Mouse (Mus musculus): ENCODE results near the gene Nfkbil1.

Nfkbil1 gene

DNA sequence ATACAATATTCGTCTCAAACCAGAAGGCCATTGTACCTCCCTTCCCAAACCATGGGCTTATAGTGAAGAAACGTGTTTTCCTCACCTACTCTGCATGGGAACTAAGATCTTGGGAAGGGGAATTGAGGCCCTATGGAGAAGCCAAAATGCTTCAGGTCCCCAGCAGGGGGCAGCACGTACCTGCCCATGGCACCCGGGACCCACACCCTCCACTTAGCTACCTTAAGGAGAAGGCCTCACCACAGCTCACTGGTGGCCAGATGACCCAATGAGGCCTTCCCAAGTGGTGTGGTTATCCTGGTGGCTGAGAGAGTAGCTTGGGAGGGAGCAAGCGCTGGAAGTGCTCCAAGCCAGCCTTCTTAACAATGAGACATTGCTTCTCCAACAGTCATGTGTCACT is 57.1 kb downstream of the Nfkbil1 start:
- peak; percentile 54 to 70 for DNase-seq (ENCODE audit: low spot score in 2 of 2)

- no peak for DNase-seq (ENCODE audit: low spot score in 2 of 2)
These were observed 59.6 kb downstream of the Nfkbil1 start, which contains the start of gene Aif1 for GRCm38 (mm10) chr17:35175968-35176367. Gene Aif1 (minus strand): TSS chr17:35176068.

- no peak for DNase-seq (ENCODE audit: low spot score in 2 of 2)
These were observed 60.2 kb downstream of the Nfkbil1 start for GRCm38 (mm10) chr17:35175382-35175781.

- no peak for DNase-seq (ENCODE audit: low spot score in 2 of 2)
These were observed 61.2 kb downstream of the Nfkbil1 start for GRCm38 (mm10) chr17:35174201-35174977.

DNA sequence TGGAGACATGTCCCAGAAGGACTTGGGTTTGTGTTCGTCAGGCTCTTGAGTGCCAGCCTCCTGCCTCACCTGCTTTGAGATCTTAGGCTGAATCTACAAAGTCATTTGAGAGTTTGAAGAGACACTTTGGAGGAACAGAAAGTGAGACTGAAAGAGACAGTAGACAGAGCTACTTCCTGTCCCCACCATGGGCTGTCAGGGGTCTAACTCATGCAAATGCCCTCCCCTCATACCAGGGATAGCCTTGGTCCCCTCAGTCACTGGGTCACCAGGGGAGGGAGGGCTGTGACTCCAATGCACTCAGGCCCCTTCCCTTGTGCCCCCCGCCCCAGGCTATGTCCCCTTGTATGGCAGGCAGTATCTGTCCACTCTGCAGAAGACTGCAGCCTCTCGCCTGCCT is 62.3 kb downstream of the Nfkbil1 start:
- DNase-seq (ENCODE audit: low spot score in 2 of 2), result no peak

DNA sequence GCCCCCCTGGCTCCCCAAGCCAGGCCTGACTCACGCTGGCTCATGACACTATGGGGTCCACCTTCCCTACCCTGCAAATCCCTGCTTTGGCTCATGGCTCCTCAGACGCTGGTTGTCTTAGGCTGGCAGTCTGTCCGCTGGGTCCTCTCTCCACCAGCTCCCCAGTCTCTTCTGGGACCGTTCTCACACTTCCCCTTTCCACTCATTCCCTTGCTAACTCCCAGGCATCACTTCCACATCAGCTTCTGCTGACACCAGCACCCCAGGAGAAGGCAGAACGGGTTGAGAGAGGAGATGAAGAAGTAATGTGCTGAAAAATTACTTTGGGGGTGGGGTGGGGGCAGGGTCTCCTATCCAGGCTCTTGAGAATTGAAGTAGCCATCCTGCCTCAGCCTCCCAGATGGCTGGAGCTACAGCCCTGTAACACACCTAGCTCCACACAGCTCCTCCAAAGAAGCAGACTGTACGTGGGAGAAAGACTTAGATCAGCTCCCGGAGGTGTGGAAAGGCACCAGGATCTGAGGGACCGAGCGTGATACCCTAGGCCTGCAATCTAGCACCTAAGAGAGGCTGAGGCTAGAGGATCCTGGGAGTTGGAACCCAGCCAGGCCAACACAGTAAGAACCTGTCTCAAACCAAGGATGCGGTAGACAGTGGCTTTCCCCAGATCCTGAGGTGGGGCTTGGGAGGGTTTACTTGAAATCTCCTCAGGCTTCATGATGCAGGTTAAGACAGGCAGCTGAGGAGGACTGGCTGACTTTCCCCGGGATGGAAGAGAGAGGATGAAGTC is 63.0 kb downstream of the Nfkbil1 start:
- DNase-seq (ENCODE audit: low spot score in 2 of 2), result no peak
